Mouse (Mus musculus): ENCODE measurements around the gene Zfand6.

- TF ChIP-seq CTCF (IDR thresholded peaks at IDR 0.05; ENCODE audit: control insufficient read depth, insufficient read depth, low read length) (no peak), POLR2A (IDR thresholded peaks at IDR 0.05; ENCODE audit: borderline replicate concordance, control insufficient read depth, low read depth, low read length) (no peak)
Observed at GRCm38 (mm10) chr7:84585086-84585485, 104.7 kb downstream of the Zfand6 start.
